Mouse (Mus musculus): ENCODE results near the gene Zfp36l2. TPM values are rescaled to one million over a fixed set of nuclear protein-coding genes. Genes with fewer than 3 reads are reported as not detected.
A peak's percentile ranks its signal among the peaks of the same experiment; 100 is the strongest.
"Not testable (repeated sequence)": the region's sequence is repeated elsewhere in the genome, so short reads cannot be mapped to it uniquely, and the experiment has no call there.

The Zfp36l2 gene
- polyA plus RNA-seq (2015; fragmentation: Nextera tagmentation; extraction: Ambion mirVana) = 4.9 and 5.0 TPM in 2 replicates

GRCm38 (mm10) chr17:84187727-84188373, at the start of gene Zfp36l2:
Gene Zfp36l2 (minus strand): TSS chr17:84187947.
- peaks cover 14% of the 10 kb centered on the region; the same call in 1 of the 2 replicates for H3K27me3 ChIP-seq
- under 1% methylated on average over 59 of the region's 76 CpGs for WGBS

GRCm38 (mm10) chr17:84236781-84237557, 49.2 kb upstream of the Zfp36l2 start:
- Histone ChIP-seq H3K4me2 (no peak overlapping the region), H3K9ac (no peak overlapping the region), H3K4me1 (no peaks in the 10 kb centered on the region), H3K4me3 (no peak overlapping the region), H3K27ac (no peak overlapping the region), H3K9me3 (replicated peaks) (no peaks in the 10 kb centered on the region), H3K27me3 (no peaks in the 10 kb centered on the region), H3K36me3 (ENCODE audit: poor library complexity, severe bottlenecking) (no peaks in the 10 kb centered on the region)
- WGBS = 89% methylated on average over 7 of the region's 7 CpGs
- ATAC-seq = no peak

More at GRCm38 (mm10) chr17:84187727-84188373, at the start of gene Zfp36l2:
- peak within 1 kb of the TSS; percentile 90 for H3K27ac ChIP-seq
- ATAC-seq = peak; percentile 88
- H3K4me1 ChIP-seq = peaks cover 42% of the 10 kb centered on the region
- 0 out of 2 replicates have a peak, but pooled peaks cover 18% of the 10 kb centered on the region for H3K36me3 ChIP-seq (ENCODE audit: poor library complexity, severe bottlenecking)
- H3K4me2 ChIP-seq = peak within 1 kb of the TSS; percentile 89
- H3K9me3 ChIP-seq (replicated peaks) = no peaks in the 10 kb centered on the region
- H3K4me3 ChIP-seq = peak within 1 kb of the TSS; percentile 60
- peak within 1 kb of the TSS; percentile 80 for H3K9ac ChIP-seq

GRCm38 (mm10) chr17:84235399-84235928, 47.7 kb upstream of the Zfp36l2 start:
- Histone ChIP-seq H3K27ac (no peak overlapping the region), H3K36me3 (ENCODE audit: poor library complexity, severe bottlenecking) (peaks cover 4% of the 10 kb centered on the region; the same call in 1 of the 2 replicates), H3K4me3 (no peak overlapping the region), H3K4me2 (no peak overlapping the region), H3K4me1 (no peaks in the 10 kb centered on the region), H3K9ac (no peak overlapping the region), H3K27me3 (no peaks in the 10 kb centered on the region), H3K9me3 (replicated peaks) (no peaks in the 10 kb centered on the region)
- ATAC-seq = no peak
- 90% methylated on average over 4 of the region's 4 CpGs for WGBS

GRCm38 (mm10) chr17:84234785-84235184, 47.0 kb upstream of the Zfp36l2 start:
- H3K4me1 ChIP-seq; H3K27ac ChIP-seq; H3K4me2 ChIP-seq; H3K27me3 ChIP-seq; H3K9ac ChIP-seq; H3K36me3 ChIP-seq (ENCODE audit: poor library complexity, severe bottlenecking); H3K9me3 ChIP-seq (replicated peaks); ATAC-seq; H3K4me3 ChIP-seq: not testable (repeated sequence)
- WGBS = 67% methylated on average over 1 of the region's 4 CpGs

- Histone ChIP-seq H3K27me3 (no peaks in the 10 kb centered on the region), H3K4me1 (no peaks in the 10 kb centered on the region), H3K4me2 (no peak overlapping the region), H3K9me3 (replicated peaks) (no peaks in the 10 kb centered on the region), H3K27ac (no peak overlapping the region), H3K9ac (no peak overlapping the region), H3K4me3 (no peak overlapping the region), H3K36me3 (ENCODE audit: poor library complexity, severe bottlenecking) (peaks cover 12% of the 10 kb centered on the region)
- 87% methylated on average over 2 of the region's 2 CpGs for WGBS
- no peak for ATAC-seq
Observed at GRCm38 (mm10) chr17:84233758-84234157, 46.0 kb upstream of the Zfp36l2 start.

GRCm38 (mm10) chr17:84231361-84231760, 43.6 kb upstream of the Zfp36l2 start:
- 90% methylated on average over 2 of the region's 2 CpGs for WGBS
- Histone ChIP-seq H3K36me3 (ENCODE audit: poor library complexity, severe bottlenecking) (peaks cover 24% of the 10 kb centered on the region), H3K4me3 (no peak overlapping the region), H3K27ac (no peak overlapping the region), H3K27me3 (no peaks in the 10 kb centered on the region), H3K4me1 (no peaks in the 10 kb centered on the region), H3K9ac (no peak overlapping the region), H3K4me2 (no peak overlapping the region), H3K9me3 (replicated peaks) (no peaks in the 10 kb centered on the region)
- ATAC-seq = no peak

- 92% methylated on average over 2 of the region's 2 CpGs for WGBS
- H3K9ac ChIP-seq = no peak overlapping the region
- H3K4me2 ChIP-seq = no peak overlapping the region
- ATAC-seq = no peak
- H3K27ac ChIP-seq = no peak overlapping the region
- H3K9me3 ChIP-seq (replicated peaks) = no peaks in the 10 kb centered on the region
- H3K4me1 ChIP-seq = no peaks in the 10 kb centered on the region
- H3K36me3 ChIP-seq (ENCODE audit: poor library complexity, severe bottlenecking) = peaks cover 31% of the 10 kb centered on the region
- H3K27me3 ChIP-seq = no peaks in the 10 kb centered on the region
- H3K4me3 ChIP-seq = no peak overlapping the region
Observed at GRCm38 (mm10) chr17:84228223-84228622, 40.5 kb upstream of the Zfp36l2 start.

- Histone ChIP-seq H3K4me1 (no peaks in the 10 kb centered on the region), H3K9ac (no peak overlapping the region), H3K27me3 (no peaks in the 10 kb centered on the region), H3K27ac (no peak overlapping the region), H3K4me3 (no peak overlapping the region), H3K9me3 (replicated peaks) (no peaks in the 10 kb centered on the region), H3K36me3 (ENCODE audit: poor library complexity, severe bottlenecking) (peaks cover 42% of the 10 kb centered on the region), H3K4me2 (no peak overlapping the region)
- no peak for ATAC-seq
- whole genome bisulfite sequencing = 83% methylated on average over 6 of the region's 6 CpGs
Observed at GRCm38 (mm10) chr17:84226681-84227080, 38.9 kb upstream of the Zfp36l2 start.

GRCm38 (mm10) chr17:84226231-84226630, 38.5 kb upstream of the Zfp36l2 start:
- no peaks in the 10 kb centered on the region for H3K4me1 ChIP-seq
- H3K27me3 ChIP-seq = no peaks in the 10 kb centered on the region
- peaks cover 45% of the 10 kb centered on the region for H3K36me3 ChIP-seq (ENCODE audit: poor library complexity, severe bottlenecking)
- no peaks in the 10 kb centered on the region for H3K9me3 ChIP-seq (replicated peaks)
- no peak for ATAC-seq
- H3K4me3 ChIP-seq = no peak overlapping the region
- no peak overlapping the region for H3K9ac ChIP-seq
- no peak overlapping the region for H3K27ac ChIP-seq
- H3K4me2 ChIP-seq = no peak overlapping the region
- WGBS = 68% methylated on average over 5 of the region's 5 CpGs

- peaks cover 54% of the 10 kb centered on the region for H3K36me3 ChIP-seq (ENCODE audit: poor library complexity, severe bottlenecking)
- H3K27ac ChIP-seq = no peak overlapping the region
- WGBS = 66% methylated on average over 15 of the region's 15 CpGs
- ATAC-seq = no peak
- H3K4me1 ChIP-seq = no peaks in the 10 kb centered on the region
- no peak overlapping the region for H3K4me3 ChIP-seq
- H3K9ac ChIP-seq = no peak overlapping the region
- H3K27me3 ChIP-seq = no peaks in the 10 kb centered on the region
- H3K4me2 ChIP-seq = no peak overlapping the region
- H3K9me3 ChIP-seq (replicated peaks) = no peaks in the 10 kb centered on the region
Observed at GRCm38 (mm10) chr17:84224217-84224887, 36.6 kb upstream of the Zfp36l2 start.

- H3K27me3 ChIP-seq; H3K27ac ChIP-seq; H3K9me3 ChIP-seq (replicated peaks); H3K4me1 ChIP-seq; H3K4me2 ChIP-seq; ATAC-seq; H3K4me3 ChIP-seq; H3K9ac ChIP-seq: not testable (repeated sequence)
- WGBS = 97% methylated on average over 2 of the region's 2 CpGs
- H3K36me3 ChIP-seq (ENCODE audit: poor library complexity, severe bottlenecking) = peaks cover 38% of the 10 kb centered on the region
Observed at GRCm38 (mm10) chr17:84218841-84219240, 31.1 kb upstream of the Zfp36l2 start.

GRCm38 (mm10) chr17:84217696-84218095, 29.9 kb upstream of the Zfp36l2 start:
- Histone ChIP-seq H3K9me3 (replicated peaks) (no peaks in the 10 kb centered on the region), H3K4me3 (no peak overlapping the region), H3K9ac (no peak overlapping the region), H3K4me2 (no peak overlapping the region), H3K27ac (no peak overlapping the region), H3K36me3 (ENCODE audit: poor library complexity, severe bottlenecking) (peaks cover 33% of the 10 kb centered on the region), H3K27me3 (no peaks in the 10 kb centered on the region), H3K4me1 (no peaks in the 10 kb centered on the region)
- WGBS = 79% methylated on average over 3 of the region's 3 CpGs
- ATAC-seq = no peak
